Mouse (Mus musculus): ENCODE results near the gene Orc4. TPM values are rescaled to one million over a fixed set of nuclear protein-coding genes. Genes with fewer than 3 reads are reported as not detected.
"Not testable (repeated sequence)": the region's sequence is repeated elsewhere in the genome, so short reads cannot be mapped to it uniquely, and the experiment has no call there.

Gene Orc4
- polyA plus RNA-seq, 1 experiment from 2014 or later, result 54.6 TPM

GRCm38 (mm10) chr2:48895186-48895585 is 54.9 kb downstream of the Orc4 start:
- no peak for ATAC-seq
- Histone ChIP-seq H3K27ac (ENCODE audit: low read depth, low read length) (no peak overlapping the region), H3K4me1 (replicated peaks; ENCODE audit: control insufficient read depth, insufficient read depth, low read length) (no peaks in the 10 kb centered on the region), H3K9ac (ENCODE audit: low read depth, low read length) (no peak overlapping the region), H3K9me3 (ENCODE audit: control insufficient read depth) (no peaks in the 10 kb centered on the region), H3K4me3 (ENCODE audit: low read depth, low read length) (no peak overlapping the region), H3K36me3 (ENCODE audit: control insufficient read depth, insufficient read depth) (peaks cover 26% of the 10 kb centered on the region), H3K27me3 (replicated peaks; ENCODE audit: control insufficient read depth, insufficient read depth, low read length) (no peaks in the 10 kb centered on the region), H3K4me2 (replicated peaks; ENCODE audit: low read depth) (no peak overlapping the region)
- no peak for TF ChIP-seq CTCF (IDR thresholded peaks at IDR 0.05; ENCODE audit: low read depth)
- 88% methylated on average over 3 of the region's 3 CpGs for WGBS

GRCm38 (mm10) chr2:48885945-48886344 is 64.1 kb downstream of the Orc4 start:
- Histone ChIP-seq H3K4me3 (ENCODE audit: low read depth, low read length) (no peak overlapping the region), H3K4me2 (replicated peaks; ENCODE audit: low read depth) (no peak overlapping the region), H3K36me3 (ENCODE audit: control insufficient read depth, insufficient read depth) (0 out of 2 replicates have a peak, but pooled peaks cover 5% of the 10 kb centered on the region), H3K9me3 (ENCODE audit: control insufficient read depth) (no peaks in the 10 kb centered on the region), H3K27ac (ENCODE audit: low read depth, low read length) (no peak overlapping the region), H3K27me3 (replicated peaks; ENCODE audit: control insufficient read depth, insufficient read depth, low read length) (no peaks in the 10 kb centered on the region), H3K9ac (ENCODE audit: low read depth, low read length) (no peak overlapping the region), H3K4me1 (replicated peaks; ENCODE audit: control insufficient read depth, insufficient read depth, low read length) (no peaks in the 10 kb centered on the region)
- no peak for ATAC-seq
- TF ChIP-seq CTCF (IDR thresholded peaks at IDR 0.05; ENCODE audit: low read depth), result peak; percentile 80

DNA sequence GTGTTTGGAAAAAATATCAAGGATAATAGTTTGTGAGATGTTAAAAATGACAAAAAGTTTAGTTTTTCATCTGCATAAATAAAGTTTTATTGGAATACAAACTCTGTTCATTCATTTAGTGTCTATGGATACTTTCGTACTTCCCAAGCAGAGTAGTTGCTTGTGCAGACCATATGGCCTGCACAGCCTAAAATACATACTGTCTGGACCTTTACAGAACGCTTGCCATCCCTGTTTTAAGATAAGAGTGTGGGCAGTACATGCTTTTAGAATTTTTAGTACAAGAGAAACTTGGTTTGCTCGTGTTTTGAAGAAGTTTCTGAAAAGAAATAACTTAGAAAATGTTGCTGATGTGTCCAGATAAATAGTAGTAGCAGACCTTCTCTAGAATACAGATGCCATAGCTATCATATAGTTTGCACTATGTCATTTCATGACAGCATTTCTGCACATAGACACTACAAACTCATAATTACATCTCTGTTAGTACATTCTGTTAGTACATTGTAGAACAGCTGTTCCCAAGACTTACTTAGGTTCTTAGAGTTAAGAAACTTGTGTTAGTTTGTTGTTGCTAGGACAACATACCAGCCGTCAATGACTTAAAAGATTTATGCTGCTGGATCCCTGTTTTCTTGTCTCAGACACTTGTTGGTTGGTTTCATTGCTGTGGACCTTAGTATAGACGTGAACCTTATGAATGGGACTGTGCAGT is 81.7 kb downstream of the Orc4 start:
- TF ChIP-seq CTCF (IDR thresholded peaks at IDR 0.05; ENCODE audit: low read depth), result no peak
- 81% methylated on average over 5 of the region's 5 CpGs for WGBS
- H3K4me2 ChIP-seq (replicated peaks; ENCODE audit: low read depth), result no peak overlapping the region
- no peak for ATAC-seq
- H3K27me3 ChIP-seq (replicated peaks; ENCODE audit: control insufficient read depth, insufficient read depth, low read length), result no peaks in the 10 kb centered on the region
- no peak overlapping the region for H3K9ac ChIP-seq (ENCODE audit: low read depth, low read length)
- no peaks in the 10 kb centered on the region for H3K36me3 ChIP-seq (ENCODE audit: control insufficient read depth, insufficient read depth)
- H3K27ac ChIP-seq (ENCODE audit: low read depth, low read length), result no peak overlapping the region
- no peaks in the 10 kb centered on the region for H3K4me1 ChIP-seq (replicated peaks; ENCODE audit: control insufficient read depth, insufficient read depth, low read length)
- no peak overlapping the region for H3K4me3 ChIP-seq (ENCODE audit: low read depth, low read length)
- H3K9me3 ChIP-seq (ENCODE audit: control insufficient read depth), result no peaks in the 10 kb centered on the region

GRCm38 (mm10) chr2:48865596-48865995 is 84.5 kb downstream of the Orc4 start:
- 97% methylated on average over 6 of the region's 6 CpGs for WGBS
- H3K4me2 ChIP-seq (replicated peaks; ENCODE audit: low read depth); H3K27ac ChIP-seq (ENCODE audit: low read depth, low read length); H3K4me1 ChIP-seq (replicated peaks; ENCODE audit: control insufficient read depth, insufficient read depth, low read length); H3K4me3 ChIP-seq (ENCODE audit: low read depth, low read length); ATAC-seq; H3K36me3 ChIP-seq (ENCODE audit: control insufficient read depth, insufficient read depth); H3K9me3 ChIP-seq (ENCODE audit: control insufficient read depth); H3K9ac ChIP-seq (ENCODE audit: low read depth, low read length); H3K27me3 ChIP-seq (replicated peaks; ENCODE audit: control insufficient read depth, insufficient read depth, low read length): not testable (repeated sequence)

Other genes starting within 250 kb of the Orc4 start
- gene Acvr2a, start 136.2 kb downstream of the Orc4 start, polyA plus RNA-seq (2015; fragmentation: Nextera tagmentation; extraction: Ambion mirVana), result 10.5 and 10.6 TPM in 2 replicates
- 6.8 and 7.9 TPM in 2 replicates for gene Mbd5, start 769 bp downstream of the Orc4 start, polyA plus RNA-seq (2015; fragmentation: Nextera tagmentation; extraction: Ambion mirVana)

Data from intestine, postnatal 0 days (tissue).